Mouse (Mus musculus): Measurements from ENCODE around the gene Ripk3. TPM values are rescaled to one million over a fixed set of nuclear protein-coding genes. Genes with fewer than 3 reads are reported as not detected.
A peak's percentile ranks its signal among the peaks of the same experiment; 100 is the strongest.

Gene Ripk3
- polyA plus RNA-seq (2015; fragmentation: Nextera tagmentation; extraction: Ambion mirVana): 8.7 and 13.2 TPM in 2 replicates

DNA sequence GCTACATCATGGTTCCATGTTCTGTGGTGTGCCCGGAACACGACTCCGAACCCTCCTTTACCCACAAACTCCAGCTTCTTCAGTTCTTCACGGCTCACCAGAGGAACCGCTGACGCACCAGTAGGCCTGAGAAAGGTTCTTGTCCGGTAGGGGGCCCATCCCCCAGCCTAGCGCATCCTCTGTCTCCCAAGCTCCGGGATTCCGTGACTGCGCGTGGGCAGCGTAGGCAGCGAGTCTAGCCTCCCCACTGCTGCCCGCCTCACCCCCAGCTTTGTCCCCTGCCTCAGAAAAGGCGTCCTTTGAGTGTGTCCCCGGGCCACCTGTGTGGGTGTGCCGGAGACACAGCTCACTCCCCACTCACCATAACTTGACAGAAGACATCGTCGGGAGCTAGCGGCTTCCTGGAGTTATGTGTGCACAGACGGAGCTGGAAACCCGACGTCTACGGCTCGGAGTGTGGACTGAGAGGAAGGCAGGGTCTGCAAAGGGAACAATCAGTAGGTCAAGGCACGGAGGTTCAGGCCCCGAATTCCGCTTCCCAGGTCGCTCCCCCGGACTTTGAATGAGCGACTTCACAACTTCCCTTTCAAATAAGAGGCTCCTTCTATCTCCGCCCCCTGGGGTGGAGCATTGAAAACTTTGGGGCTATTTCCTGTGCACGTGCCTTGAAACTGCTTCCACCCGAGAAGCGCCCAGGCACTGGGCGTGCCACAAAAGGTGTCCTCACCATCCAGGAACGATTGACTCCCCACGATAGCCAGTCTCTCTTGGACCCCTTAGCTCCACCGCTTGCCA is at the start of gene Ripk3:
Ripk3 (minus strand) TSS at position 610 of the 795 bp plus-strand sequence.
- Histone ChIP-seq H3K4me2 (replicated peaks; ENCODE audit: low read depth) (peak within 1 kb of the TSS; percentile 64), H3K27me3 (ENCODE audit: control insufficient read depth, insufficient read depth, low read length) (no peaks in the 10 kb centered on the region), H3K4me3 (ENCODE audit: low read depth, low read length) (peak within 1 kb of the TSS; percentile 45), H3K4me1 (replicated peaks; ENCODE audit: control insufficient read depth, insufficient read depth) (peaks cover 4% of the 10 kb centered on the region), H3K36me3 (ENCODE audit: control insufficient read depth, insufficient read depth, low read length) (no peaks in the 10 kb centered on the region), H3K27ac (replicated peaks) (no peak within 1 kb of the TSS), H3K9ac (ENCODE audit: low read length) (peak within 1 kb of the TSS; percentile 41), H3K9me3 (ENCODE audit: control insufficient read depth, low read length) (no peaks in the 10 kb centered on the region)
- DNase-seq (ENCODE audit: low spot score) (peak; percentile 43), ATAC-seq (ENCODE audit: low FRiP score, low TSS enrichment) (peak; percentile 7; the same call in 1 of the 2 replicates)
- 5% methylated on average over 40 of the region's 40 CpGs for WGBS
- peak; percentile 30; the same call in 1 of the 2 replicates for TF ChIP-seq CTCF (IDR thresholded peaks at IDR 0.05; ENCODE audit: low read depth)
- TF ChIP-seq EP300 (optimal IDR thresholded peaks at IDR 0.05): no peak

DNA sequence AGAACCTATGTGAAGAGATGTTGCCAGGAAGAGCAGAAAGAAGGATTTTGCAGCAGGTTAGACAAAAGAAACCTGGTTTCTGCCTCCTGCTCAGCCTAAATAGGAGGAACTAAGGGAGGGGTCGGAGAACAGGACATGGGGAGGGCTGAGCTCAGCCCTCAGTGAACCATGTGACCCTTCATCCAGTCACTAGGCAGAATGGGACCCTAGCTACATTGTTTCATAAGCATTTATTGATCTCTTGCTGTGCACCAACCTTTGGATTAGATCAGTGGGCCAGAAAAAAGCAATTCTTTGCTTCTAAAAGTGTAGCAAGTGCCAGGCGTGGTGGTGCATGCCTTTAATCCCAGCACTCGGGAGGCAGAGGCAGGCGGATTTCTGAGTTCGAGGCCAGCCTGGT is 49.6 kb upstream of the Ripk3 start:
- WGBS: 91% methylated on average over 5 of the region's 5 CpGs
- H3K9me3 ChIP-seq (ENCODE audit: control insufficient read depth, low read length): no peaks in the 10 kb centered on the region
- H3K4me1 ChIP-seq (replicated peaks; ENCODE audit: control insufficient read depth, insufficient read depth): no peaks in the 10 kb centered on the region
- no peaks in the 10 kb centered on the region for H3K27me3 ChIP-seq (ENCODE audit: control insufficient read depth, insufficient read depth, low read length)
- no peak for DNase-seq (ENCODE audit: low spot score)
- no peak overlapping the region for H3K4me2 ChIP-seq (replicated peaks; ENCODE audit: low read depth)
- no peak for ATAC-seq (ENCODE audit: low FRiP score, low TSS enrichment)
- H3K27ac ChIP-seq (replicated peaks): no peak overlapping the region
- no peak overlapping the region for H3K9ac ChIP-seq (ENCODE audit: low read length)
- no peak overlapping the region for H3K4me3 ChIP-seq (ENCODE audit: low read depth, low read length)
- TF ChIP-seq CTCF (IDR thresholded peaks at IDR 0.05; ENCODE audit: low read depth) (no peak), EP300 (optimal IDR thresholded peaks at IDR 0.05) (no peak)
- H3K36me3 ChIP-seq (ENCODE audit: control insufficient read depth, insufficient read depth, low read length): no peaks in the 10 kb centered on the region

DNA sequence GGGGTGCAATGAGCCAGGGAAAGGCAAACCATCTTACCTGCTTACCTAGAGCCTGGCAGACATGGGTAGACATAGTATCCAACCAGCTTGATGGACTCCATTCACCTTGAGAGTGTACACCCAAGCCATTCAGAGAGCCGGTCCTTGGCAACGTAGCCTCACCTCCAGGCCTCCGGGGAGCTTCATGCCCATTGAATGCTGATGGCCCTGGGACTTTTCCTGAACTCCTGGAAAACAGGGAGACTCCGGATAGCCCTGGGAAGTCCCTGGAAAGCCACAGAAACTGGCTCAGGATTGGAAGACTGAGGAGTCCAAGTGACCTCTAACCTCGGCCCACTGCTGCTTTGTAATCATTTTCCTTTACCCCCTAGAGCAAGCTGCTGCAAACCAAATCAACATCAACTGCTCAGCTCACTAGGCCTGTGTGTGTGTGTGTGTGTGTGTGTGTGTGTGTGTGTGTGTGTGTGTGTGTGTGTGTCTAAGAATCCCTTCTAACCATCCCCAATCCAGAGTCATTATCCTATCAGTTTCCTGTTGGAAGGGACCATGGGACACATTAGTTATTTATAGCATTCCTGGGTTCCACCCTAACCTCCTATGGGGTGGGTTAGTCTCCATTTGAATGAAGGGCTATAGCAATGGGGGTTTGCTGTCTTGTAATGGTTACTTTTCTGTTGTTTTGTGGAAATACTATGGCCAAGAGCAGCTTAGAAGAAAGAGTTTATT is 46.3 kb upstream of the Ripk3 start:
- Histone ChIP-seq H3K9me3 (ENCODE audit: control insufficient read depth, low read length) (no peaks in the 10 kb centered on the region), H3K4me3 (ENCODE audit: low read depth, low read length) (no peak overlapping the region), H3K36me3 (ENCODE audit: control insufficient read depth, insufficient read depth, low read length) (0 out of 2 replicates have a peak, but pooled peaks cover 4% of the 10 kb centered on the region), H3K9ac (ENCODE audit: low read length) (no peak overlapping the region), H3K4me2 (replicated peaks; ENCODE audit: low read depth) (no peak overlapping the region), H3K27ac (replicated peaks) (no peak overlapping the region), H3K4me1 (replicated peaks; ENCODE audit: control insufficient read depth, insufficient read depth) (no peaks in the 10 kb centered on the region), H3K27me3 (ENCODE audit: control insufficient read depth, insufficient read depth, low read length) (no peaks in the 10 kb centered on the region)
- ATAC-seq (ENCODE audit: low FRiP score, low TSS enrichment): no peak
- 81% methylated on average over 5 of the region's 5 CpGs for WGBS
- no peak for DNase-seq (ENCODE audit: low spot score)
- TF ChIP-seq CTCF (IDR thresholded peaks at IDR 0.05; ENCODE audit: low read depth) (no peak), EP300 (optimal IDR thresholded peaks at IDR 0.05) (no peak)

DNA sequence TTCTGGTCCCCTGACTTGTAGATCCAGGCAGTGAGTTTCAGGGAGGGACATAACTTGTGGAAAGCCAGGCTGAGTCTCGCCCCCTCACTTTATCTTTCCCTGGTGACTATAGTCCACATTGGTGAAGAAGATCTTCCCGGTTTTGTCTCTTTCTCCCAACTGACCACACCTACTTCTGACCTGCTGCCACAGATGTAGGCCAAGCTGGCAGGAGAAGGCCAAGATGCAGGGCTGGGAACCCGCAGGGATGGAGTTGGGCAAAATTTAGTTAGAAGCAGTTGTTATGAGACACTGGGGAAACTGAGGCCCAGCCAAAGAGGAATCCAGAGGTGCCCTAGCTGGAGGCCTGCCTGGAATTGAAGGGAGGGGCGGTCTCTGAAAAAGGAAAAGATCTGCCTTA is 44.5 kb upstream of the Ripk3 start:
- H3K27me3 ChIP-seq (ENCODE audit: control insufficient read depth, insufficient read depth, low read length): no peaks in the 10 kb centered on the region
- 70% methylated on average over 4 of the region's 4 CpGs for WGBS
- no peak for DNase-seq (ENCODE audit: low spot score)
- no peaks in the 10 kb centered on the region for H3K9me3 ChIP-seq (ENCODE audit: control insufficient read depth, low read length)
- H3K27ac ChIP-seq (replicated peaks): no peak overlapping the region
- no peak overlapping the region for H3K4me2 ChIP-seq (replicated peaks; ENCODE audit: low read depth)
- no peaks in the 10 kb centered on the region for H3K4me1 ChIP-seq (replicated peaks; ENCODE audit: control insufficient read depth, insufficient read depth)
- H3K9ac ChIP-seq (ENCODE audit: low read length): no peak overlapping the region
- 0 out of 2 replicates have a peak, but pooled peaks cover 4% of the 10 kb centered on the region for H3K36me3 ChIP-seq (ENCODE audit: control insufficient read depth, insufficient read depth, low read length)
- no peak overlapping the region for H3K4me3 ChIP-seq (ENCODE audit: low read depth, low read length)
- TF ChIP-seq CTCF (IDR thresholded peaks at IDR 0.05; ENCODE audit: low read depth): no peak
- no peak for TF ChIP-seq EP300 (optimal IDR thresholded peaks at IDR 0.05)
- no peak for ATAC-seq (ENCODE audit: low FRiP score, low TSS enrichment)

DNA sequence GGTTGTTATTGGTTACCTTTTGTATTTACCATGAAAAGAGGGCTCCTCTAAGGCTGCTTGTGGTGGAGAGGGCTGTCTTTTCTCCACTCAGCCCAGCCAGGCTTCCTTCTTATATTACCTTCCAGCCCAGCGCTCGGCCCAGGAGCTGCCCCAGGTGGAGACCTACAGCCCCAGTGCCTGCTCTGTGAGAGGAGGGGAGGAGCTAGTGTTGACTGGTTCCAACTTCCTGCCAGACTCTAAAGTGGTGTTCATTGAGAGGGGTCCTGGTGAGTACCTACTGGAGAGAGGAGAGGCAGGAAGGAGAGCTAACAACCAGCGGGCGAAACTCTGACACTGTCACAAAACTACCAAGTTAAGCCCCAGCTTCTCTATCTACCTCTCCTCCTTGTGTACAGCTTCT is 41.7 kb upstream of the Ripk3 start:
- DNase-seq (ENCODE audit: low spot score) (no peak), ATAC-seq (ENCODE audit: low FRiP score, low TSS enrichment) (no peak)
- Histone ChIP-seq H3K9me3 (ENCODE audit: control insufficient read depth, low read length) (no peaks in the 10 kb centered on the region), H3K27ac (replicated peaks) (no peak overlapping the region), H3K27me3 (ENCODE audit: control insufficient read depth, insufficient read depth, low read length) (no peaks in the 10 kb centered on the region), H3K9ac (ENCODE audit: low read length) (no peak overlapping the region), H3K36me3 (ENCODE audit: control insufficient read depth, insufficient read depth, low read length) (0 out of 2 replicates have a peak, but pooled peaks cover 4% of the 10 kb centered on the region), H3K4me3 (ENCODE audit: low read depth, low read length) (no peak overlapping the region), H3K4me2 (replicated peaks; ENCODE audit: low read depth) (no peak overlapping the region), H3K4me1 (replicated peaks; ENCODE audit: control insufficient read depth, insufficient read depth) (no peaks in the 10 kb centered on the region)
- WGBS: 78% methylated on average over 4 of the region's 4 CpGs
- TF ChIP-seq EP300 (optimal IDR thresholded peaks at IDR 0.05): no peak
- no peak for TF ChIP-seq CTCF (IDR thresholded peaks at IDR 0.05; ENCODE audit: low read depth)

Data from stomach, postnatal 0 days (tissue).